Mouse (Mus musculus) forebrain, embryonic 14.5 days (tissue): ENCODE results near the gene Map4k5. TPM values are rescaled to one million over a fixed set of nuclear protein-coding genes. Genes with fewer than 3 reads are reported as not detected.

Experiments
- ATAC-seq: fragments of 200-750 bp; cut with Nextera tagmentation; 2 replicates; pipeline ENCODE4 v1.8.0; 2017; ENCODE audit warnings: mild to moderate bottlenecking, moderate library complexity
- DNase-seq: peaks from one replicate; pipeline ENCODE4 v3.0.0-alpha.2; 2015; ENCODE audit warnings: low spot score
- H3K27ac ChIP-seq: fragments of 300-500 bp; sonication (generic); 2 replicates; pipeline ENCODE4 v1.5.1; 2014; ENCODE audit warnings: low read depth, mild to moderate bottlenecking, control low read depth, low read length, moderate library complexity
- H3K27me3 ChIP-seq: fragments of 300-500 bp; sonication (generic); replicated peaks from 2 replicates; pipeline ENCODE4 v1.6.1; 2014; ENCODE audit warnings: low read length, control low read depth, mixed read lengths; ENCODE audit not compliant: control insufficient read depth, insufficient read depth
- H3K36me3 ChIP-seq: fragments of 300-500 bp; sonication (generic); 2 replicates; pipeline ENCODE4 v1.6.1; 2014; ENCODE audit warnings: low read length, control low read depth; ENCODE audit not compliant: control insufficient read depth, insufficient read depth
- H3K4me1 ChIP-seq: fragments of 300-500 bp; sonication (generic); 2 replicates; pipeline ENCODE4 v1.6.1; 2014; ENCODE audit warnings: antibody characterized with exemption, low read length, control low read depth; ENCODE audit not compliant: control insufficient read depth, insufficient read depth
- H3K4me2 ChIP-seq: fragments of 300-500 bp; sonication (generic); 2 replicates; pipeline ENCODE4 v1.6.1; 2014; ENCODE audit warnings: mild to moderate bottlenecking, control low read depth, low read length
- H3K4me3 ChIP-seq: fragments of 300-500 bp; sonication (generic); 2 replicates; pipeline ENCODE4 v1.5.1; 2014; ENCODE audit warnings: low read depth, low read length, control low read depth
- H3K9ac ChIP-seq: fragments of 300-500 bp; sonication (generic); 2 replicates; pipeline ENCODE4 v1.6.1; 2014; ENCODE audit warnings: mild to moderate bottlenecking, low read length, control low read depth, moderate library complexity
- H3K9me3 ChIP-seq: fragments of 300-500 bp; sonication (generic); replicated peaks from 2 replicates; pipeline ENCODE4 v1.6.1; 2016; ENCODE audit warnings: low read length, control low read depth, mixed read lengths; ENCODE audit not compliant: control insufficient read depth
- WGBS: fragments of 180-500 bp; shearing (Covaris S2); extraction: QIAGEN DNeasy Blood & Tissue Kit; methylation state at CpG from one replicate; pipeline ENCODE4 v1.1.7; 2014; 5-methylcytosine and 5-hydroxymethylcytosine counted together
- polyA plus RNA-seq: library from polyadenylated mRNA; unstranded; fragments of >200 nt; fragmentation: Nextera tagmentation; extraction: Ambion mirVana; gene quantifications from 2 replicates; pipeline ENCODE4 v1.2.1, GENCODE M21; 2014

The Map4k5 gene
- polyA plus RNA-seq, 1 experiment from 2014 or later: 30.5 TPM

- H3K4me3 ChIP-seq: peak within 1 kb of the TSS; percentile 47
- no peak within 1 kb of the TSS for H3K27ac ChIP-seq
- no peaks in the 10 kb centered on the region for H3K36me3 ChIP-seq
- 0 out of 2 replicates have a peak, but pooled peaks cover 6% of the 10 kb centered on the region for H3K4me1 ChIP-seq
- WGBS: 2% methylated on average over 45 of the region's 45 CpGs
- peak; percentile 95 for ATAC-seq
- DNase-seq: peak; percentile 63
- no peaks in the 10 kb centered on the region for H3K9me3 ChIP-seq
- peak within 1 kb of the TSS; percentile 98 for H3K4me2 ChIP-seq
- peak within 1 kb of the TSS; percentile 66 for H3K9ac ChIP-seq
- no peaks in the 10 kb centered on the region for H3K27me3 ChIP-seq
Observed at GRCm38 (mm10) chr12:69790530-69791505, 102.2 kb downstream of the Map4k5 start, which contains the start of gene Cdkl1. Gene Cdkl1, minus strand, starts transcription at chr12:69791267.

- H3K9me3 ChIP-seq: no peaks in the 10 kb centered on the region
- H3K4me3 ChIP-seq: peak overlapping the region; percentile 47
- ATAC-seq (peak; percentile 42), DNase-seq (no peak)
- H3K9ac ChIP-seq: peak overlapping the region; percentile 66
- H3K36me3 ChIP-seq: no peaks in the 10 kb centered on the region
- H3K4me2 ChIP-seq: peak overlapping the region; percentile 98
- H3K4me1 ChIP-seq: 0 out of 2 replicates have a peak, but pooled peaks cover 6% of the 10 kb centered on the region
- H3K27ac ChIP-seq: no peak overlapping the region
- WGBS: 31% methylated on average over 27 of the region's 27 CpGs
- no peaks in the 10 kb centered on the region for H3K27me3 ChIP-seq
Observed at GRCm38 (mm10) chr12:69789766-69790529, 103.1 kb downstream of the Map4k5 start.

GRCm38 (mm10) chr12:69788380-69788779 lies 104.6 kb downstream of the Map4k5 start:
- 88% methylated on average over 5 of the region's 5 CpGs for WGBS
- Histone ChIP-seq H3K4me3 (no peak overlapping the region), H3K36me3 (no peaks in the 10 kb centered on the region), H3K4me2 (no peak overlapping the region), H3K27ac (no peak overlapping the region), H3K27me3 (no peaks in the 10 kb centered on the region), H3K9me3 (no peaks in the 10 kb centered on the region), H3K9ac (no peak overlapping the region), H3K4me1 (0 out of 2 replicates have a peak, but pooled peaks cover 6% of the 10 kb centered on the region)
- DNase-seq (no peak), ATAC-seq (no peak)

- 89% methylated on average over 9 of the region's 9 CpGs for WGBS
Observed at GRCm38 (mm10) chr12:69785471-69785870, 107.5 kb downstream of the Map4k5 start.

GRCm38 (mm10) chr12:69783247-69784025 lies 109.6 kb downstream of the Map4k5 start:
- H3K36me3 ChIP-seq: no peaks in the 10 kb centered on the region
- H3K27me3 ChIP-seq: no peaks in the 10 kb centered on the region
- 62% methylated on average over 6 of the region's 6 CpGs for WGBS
- no peak overlapping the region for H3K27ac ChIP-seq
- H3K4me2 ChIP-seq: no peak overlapping the region
- no peaks in the 10 kb centered on the region for H3K4me1 ChIP-seq
- ATAC-seq (no peak), DNase-seq (no peak)
- no peak overlapping the region for H3K4me3 ChIP-seq
- H3K9ac ChIP-seq: no peak overlapping the region
- no peaks in the 10 kb centered on the region for H3K9me3 ChIP-seq

More at GRCm38 (mm10) chr12:69785471-69785870, 107.5 kb downstream of the Map4k5 start:
- Histone ChIP-seq H3K4me3 (no peak overlapping the region), H3K9me3 (no peaks in the 10 kb centered on the region), H3K27me3 (no peaks in the 10 kb centered on the region), H3K4me1 (no peaks in the 10 kb centered on the region), H3K27ac (no peak overlapping the region), H3K36me3 (no peaks in the 10 kb centered on the region), H3K9ac (no peak overlapping the region), H3K4me2 (no peak overlapping the region)
- no peak for DNase-seq
- ATAC-seq: no peak

- Histone ChIP-seq H3K4me2 (no peak overlapping the region), H3K27ac (no peak overlapping the region), H3K27me3 (no peaks in the 10 kb centered on the region), H3K4me1 (no peaks in the 10 kb centered on the region), H3K9me3 (no peaks in the 10 kb centered on the region), H3K36me3 (no peaks in the 10 kb centered on the region), H3K9ac (no peak overlapping the region), H3K4me3 (no peak overlapping the region)
- ATAC-seq (no peak), DNase-seq (no peak)
- 87% methylated on average over 10 of the region's 10 CpGs for WGBS
Observed at GRCm38 (mm10) chr12:69781935-69782650, 110.9 kb downstream of the Map4k5 start.

GRCm38 (mm10) chr12:69781480-69781879 lies 111.5 kb downstream of the Map4k5 start:
- no peak for DNase-seq
- no peak overlapping the region for H3K9ac ChIP-seq
- H3K4me2 ChIP-seq: no peak overlapping the region
- no peaks in the 10 kb centered on the region for H3K9me3 ChIP-seq
- ATAC-seq: no peak
- no peak overlapping the region for H3K27ac ChIP-seq
- no peaks in the 10 kb centered on the region for H3K36me3 ChIP-seq
- H3K27me3 ChIP-seq: no peaks in the 10 kb centered on the region
- H3K4me1 ChIP-seq: no peaks in the 10 kb centered on the region
- no peak overlapping the region for H3K4me3 ChIP-seq
- 78% methylated on average over 8 of the region's 8 CpGs for WGBS

GRCm38 (mm10) chr12:69777957-69778356 lies 115.0 kb downstream of the Map4k5 start:
- no peak for ATAC-seq
- DNase-seq: no peak

More at GRCm38 (mm10) chr12:69777957-69778356, 115.0 kb downstream of the Map4k5 start:
- H3K4me2 ChIP-seq: no peak overlapping the region
- H3K27ac ChIP-seq: no peak overlapping the region
- H3K9me3 ChIP-seq: no peaks in the 10 kb centered on the region
- no peaks in the 10 kb centered on the region for H3K4me1 ChIP-seq
- H3K36me3 ChIP-seq: no peaks in the 10 kb centered on the region
- no peak overlapping the region for H3K4me3 ChIP-seq
- WGBS: 79% methylated on average over 2 of the region's 2 CpGs
- no peaks in the 10 kb centered on the region for H3K27me3 ChIP-seq
- H3K9ac ChIP-seq: no peak overlapping the region
